Mouse (Mus musculus): ENCODE data around the gene Slc15a4. TPM values are rescaled to one million over a fixed set of nuclear protein-coding genes. Genes with fewer than 3 reads are reported as not detected.

Slc15a4 gene
- polyA plus RNA-seq, 1 experiment from 2014 or later, result 27.3 TPM

Other genes with a start within 250 kb of the Slc15a4 start
- gene Glt1d1, start 635 bp downstream of the Slc15a4 start, polyA plus RNA-seq (2014; fragmentation: Nextera tagmentation; extraction: Ambion mirVana), result 1.1 and 1.6 TPM in 2 replicates

Measured in midbrain, embryonic 14.5 days (tissue).